Mouse (Mus musculus) C2C12 (cell line): ENCODE data around the gene Tmem178.

ENCODE experiments used
- CTCF ChIP-seq: IDR thresholded peaks from one replicate; pipeline ENCODE4 v1.5.1; 2011; ENCODE audit not compliant: control insufficient read depth, insufficient read depth, insufficient read length
- FOSL1 ChIP-seq: IDR thresholded peaks from one replicate; pipeline ENCODE4 v1.8.0; 2011; ENCODE audit warnings: mild to moderate bottlenecking, low read length; ENCODE audit not compliant: poor library complexity, insufficient read depth, severe bottlenecking

DNA sequence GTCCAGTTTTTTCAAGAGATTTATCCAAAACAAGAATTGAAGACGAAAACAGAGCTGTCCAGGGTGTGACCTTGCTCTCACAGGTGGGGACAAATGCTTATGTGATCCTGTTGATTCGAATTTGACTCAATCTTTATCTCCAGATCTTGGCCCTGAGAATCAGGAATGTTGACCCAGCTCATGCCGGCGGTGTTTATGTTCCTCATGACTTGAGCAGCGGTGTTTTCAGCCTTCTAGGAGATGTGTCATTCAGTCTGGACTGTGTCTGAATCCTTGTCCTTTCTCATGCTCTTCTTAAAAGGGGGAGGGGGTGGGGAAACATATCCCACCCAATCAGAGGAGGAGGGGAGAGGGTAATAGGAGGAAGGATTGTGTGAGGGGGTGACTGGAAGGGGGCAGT, 7.9 kb upstream of the Tmem178 start:
- no peak for TF ChIP-seq CTCF
- TF ChIP-seq FOSL1: no peak
